Mouse (Mus musculus) MEL (cell line): ENCODE measurements at regions not wholly inside any gene's neighbourhood (a gene's known extent, or its start where the extent isn't known, plus 50 kb on each side); places are given as distances from the start of the nearest gene placed in this dataset.

ENCODE experiments used
- MAX ChIP-seq: IDR thresholded peaks from 2 replicates; pipeline ENCODE4 v1.6.1; 2011; ENCODE audit warnings: low read length, improper control_type of control experiment
- POLR2A ChIP-seq, 2 experiments: IDR thresholded peaks; 2 replicates each; pipeline ENCODE4 v1.6.1; 2011 to 2012; ENCODE audit warnings: low read length in 2 of 2, mild to moderate bottlenecking in 2 of 2, control low read depth in 1 of 2, improper control_type of control experiment in 1 of 2, low read depth in 1 of 2, moderate library complexity in 1 of 2; ENCODE audit not compliant: control insufficient read depth in 1 of 2, insufficient read depth in 1 of 2, poor library complexity in 1 of 2
- RAD21 ChIP-seq: IDR thresholded peaks from 2 replicates; pipeline ENCODE4 v1.6.1; 2011; ENCODE audit warnings: mild to moderate bottlenecking, low read depth, low read length, improper control_type of control experiment

- no peak; the same call in 1 of the 2 replicates for TF ChIP-seq RAD21
- no peak for TF ChIP-seq MAX
- no peak for TF ChIP-seq POLR2A (IDR thresholded peaks at IDR 0.05; ENCODE audit: control insufficient read depth in 1 of 2, insufficient read depth in 1 of 2, low read depth in 1 of 2, low read length in 2 of 2, poor library complexity in 1 of 2)
These were observed 280.2 kb upstream of the Camk1g start for GRCm38 (mm10) chr1:193650275-193650674.
